Mouse (Mus musculus) left cerebral cortex, adult 11 months (tissue): ENCODE measurements around the gene Kcns1.
"Not testable (repeated sequence)": the region's sequence is repeated elsewhere in the genome, so short reads cannot be mapped to it uniquely, and the experiment has no call there.

Experiments
- DNase-seq: peaks from one replicate; pipeline ENCODE4 v3.0.0; 2022; ENCODE audit warnings: low spot score

Kcns1 gene

DNA sequence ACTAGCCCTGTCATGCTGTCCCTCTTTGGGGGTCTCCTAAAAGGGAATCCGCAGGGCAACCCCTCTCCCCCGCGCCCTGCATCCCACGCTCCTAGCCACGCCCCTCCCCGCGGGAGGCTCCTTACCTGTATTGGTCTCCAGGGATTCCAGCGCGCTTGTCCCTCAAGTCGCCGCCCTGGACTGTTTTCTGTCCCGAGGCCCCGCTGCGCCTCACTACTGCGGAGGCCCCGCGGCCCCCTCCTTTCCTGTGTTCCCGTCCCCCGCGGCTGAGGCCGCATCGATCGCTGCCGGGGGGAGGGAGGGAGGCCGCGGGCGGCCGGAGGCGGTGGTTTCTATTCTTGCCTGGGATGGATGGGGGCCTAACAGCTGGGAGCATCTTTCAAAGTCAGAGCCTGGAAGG lies at the start of gene Kcns1:
TSS of gene Kcns1 (minus strand) at position 212 of the 400 bp plus-strand sequence.
- no peak for DNase-seq

DNA sequence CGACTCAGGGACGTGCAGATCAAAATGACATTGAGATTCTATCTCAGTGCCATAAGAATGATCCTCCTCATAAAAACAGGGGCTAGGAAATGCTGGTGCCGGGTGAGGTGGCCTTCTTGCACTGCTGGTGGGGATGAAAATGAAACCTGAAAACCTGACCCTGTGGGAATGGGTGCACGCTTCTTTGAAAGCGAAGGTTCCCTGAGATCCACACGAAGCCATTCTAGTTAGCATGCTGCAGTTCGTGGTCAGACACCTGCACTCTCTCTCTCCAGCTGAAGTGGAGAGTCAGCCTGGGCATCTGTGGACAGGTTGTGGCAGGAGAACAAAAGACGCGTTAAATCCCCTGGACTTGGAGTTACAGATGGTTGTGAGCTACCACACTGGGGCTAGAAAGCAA lies 48.4 kb upstream of the Kcns1 start:
- no peak for DNase-seq

DNA sequence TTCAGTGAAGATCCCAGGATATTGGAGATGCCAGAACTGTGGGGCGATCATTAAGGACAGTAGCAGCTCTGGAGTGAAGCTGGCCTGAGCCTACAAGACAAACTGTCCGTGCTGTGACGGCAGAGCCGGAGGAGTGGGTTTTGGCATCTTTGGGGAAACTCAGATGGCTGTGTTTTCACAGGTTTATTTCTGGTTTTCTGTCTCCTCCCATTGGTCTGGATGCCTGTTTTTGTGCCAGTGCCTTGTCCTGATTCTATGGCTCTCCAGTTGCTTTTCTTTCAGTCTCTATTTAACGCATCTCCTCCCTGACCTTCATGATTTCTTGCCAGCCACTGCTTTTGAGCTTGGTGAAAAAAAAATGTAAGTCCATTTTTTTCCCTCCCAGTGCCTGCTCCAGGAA lies 41.8 kb upstream of the Kcns1 start:
- peak; percentile 3 for DNase-seq

DNA sequence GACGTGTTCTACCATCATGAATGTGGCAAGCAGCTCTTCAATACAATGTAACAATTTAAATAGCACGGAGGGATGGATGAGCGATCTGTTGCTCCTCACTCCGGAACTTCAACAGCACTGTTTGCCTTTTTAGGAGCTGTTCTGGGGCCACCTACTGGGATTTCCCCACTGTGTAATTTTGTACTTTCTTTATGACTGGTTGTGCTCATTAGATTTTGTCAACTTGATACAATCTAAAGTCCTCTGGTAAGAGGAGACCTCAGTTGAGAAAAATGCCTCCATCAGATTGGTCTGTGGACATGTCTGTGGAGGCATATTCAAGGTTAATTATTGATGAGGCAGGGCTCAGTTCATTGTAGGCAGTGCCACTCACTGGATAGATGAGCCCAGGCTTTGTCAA lies 40.0 kb upstream of the Kcns1 start:
- DNase-seq = no peak

DNA sequence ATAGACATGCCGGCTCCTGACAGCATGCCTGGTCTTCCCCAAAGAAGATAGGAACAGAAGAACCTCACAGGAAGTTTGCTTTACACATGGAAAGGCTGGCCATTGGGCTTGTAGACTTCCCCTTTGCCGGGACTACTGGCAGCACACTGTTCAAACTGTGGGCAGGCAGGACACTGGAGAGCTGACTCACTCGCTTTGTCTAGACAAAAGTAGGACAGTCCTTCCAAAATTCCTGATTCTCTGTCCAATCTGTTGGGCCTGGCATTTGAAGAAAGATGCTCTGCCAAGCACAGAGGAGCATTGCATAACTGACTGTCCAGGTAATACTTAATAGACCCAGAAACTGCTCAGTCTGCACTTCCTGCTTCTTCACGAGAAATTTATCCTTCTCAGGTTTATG lies 35.8 kb upstream of the Kcns1 start:
- DNase-seq = no peak

DNA sequence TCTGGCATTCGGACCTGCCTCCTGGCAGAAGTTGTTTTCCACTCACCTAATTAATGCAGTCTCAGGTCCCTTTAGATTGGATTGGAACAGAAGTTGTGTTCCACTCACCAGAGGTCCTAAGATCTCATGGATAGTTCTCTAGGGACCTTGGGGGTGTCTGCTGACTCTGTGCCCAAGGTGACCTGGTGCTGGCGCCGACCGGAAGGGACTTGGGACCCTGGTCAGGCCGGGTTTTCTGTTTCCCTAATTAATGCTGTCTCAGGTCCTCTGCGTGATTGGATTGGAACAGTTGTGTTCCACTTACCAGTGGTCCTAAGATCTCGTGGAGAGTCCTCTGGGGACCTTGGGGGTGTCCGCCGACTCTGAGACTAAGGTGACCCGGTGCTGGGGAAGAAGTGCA lies 35.1 kb upstream of the Kcns1 start:
- not testable (repeated sequence) for DNase-seq

DNA sequence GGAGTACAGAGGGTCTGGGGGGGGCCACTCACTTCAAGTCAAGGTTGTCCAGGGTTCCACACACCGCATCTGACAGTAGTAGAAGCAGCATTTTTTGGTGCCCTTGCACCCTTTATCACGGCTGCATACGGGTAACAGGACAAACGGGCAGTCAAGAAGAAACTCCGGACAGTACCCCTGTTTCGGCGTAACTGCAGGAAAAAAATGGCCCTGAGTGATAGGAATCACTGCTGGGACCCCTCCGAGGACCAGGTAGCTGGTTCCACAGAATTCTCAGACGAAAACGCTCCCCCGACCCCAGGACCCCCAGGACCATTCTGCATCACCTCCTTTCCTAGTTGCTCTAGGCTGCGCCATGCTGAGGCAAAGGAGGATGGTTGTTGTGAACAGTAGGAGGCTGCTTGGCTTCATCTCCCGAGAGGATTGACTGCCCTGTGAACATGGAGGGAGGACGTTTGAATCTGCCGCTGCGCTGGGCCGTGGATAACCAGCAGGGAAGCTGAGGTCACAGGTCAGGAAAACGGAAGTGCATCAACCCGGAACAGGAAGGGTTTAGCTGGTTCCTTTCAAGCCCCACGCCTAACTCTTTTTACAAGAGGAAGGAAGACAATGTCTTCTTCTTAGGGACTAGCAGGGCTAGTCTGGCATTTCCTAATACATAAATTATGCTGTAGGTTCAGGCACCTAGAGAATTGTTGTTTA lies 28.9 kb upstream of the Kcns1 start, which contains the start of gene Wfdc15a:
TSS of gene Wfdc15a (minus strand) at position 505 of the 702 bp plus-strand sequence.
- no peak for DNase-seq

DNA sequence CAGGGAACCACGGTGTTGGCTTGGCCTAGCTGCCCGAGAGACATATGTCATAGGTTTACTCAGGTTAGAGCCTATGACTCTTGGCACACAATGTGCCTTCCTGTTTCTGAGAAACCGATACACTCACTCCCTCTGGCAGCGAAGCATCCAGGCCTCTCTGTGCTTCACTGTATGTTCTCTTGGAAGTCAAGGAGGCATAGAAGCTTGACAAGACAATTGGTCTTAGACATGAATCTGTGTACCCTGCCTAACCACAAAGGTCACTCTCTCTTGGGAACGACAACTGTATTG lies 25.7 kb upstream of the Kcns1 start:
- DNase-seq = no peak

DNA sequence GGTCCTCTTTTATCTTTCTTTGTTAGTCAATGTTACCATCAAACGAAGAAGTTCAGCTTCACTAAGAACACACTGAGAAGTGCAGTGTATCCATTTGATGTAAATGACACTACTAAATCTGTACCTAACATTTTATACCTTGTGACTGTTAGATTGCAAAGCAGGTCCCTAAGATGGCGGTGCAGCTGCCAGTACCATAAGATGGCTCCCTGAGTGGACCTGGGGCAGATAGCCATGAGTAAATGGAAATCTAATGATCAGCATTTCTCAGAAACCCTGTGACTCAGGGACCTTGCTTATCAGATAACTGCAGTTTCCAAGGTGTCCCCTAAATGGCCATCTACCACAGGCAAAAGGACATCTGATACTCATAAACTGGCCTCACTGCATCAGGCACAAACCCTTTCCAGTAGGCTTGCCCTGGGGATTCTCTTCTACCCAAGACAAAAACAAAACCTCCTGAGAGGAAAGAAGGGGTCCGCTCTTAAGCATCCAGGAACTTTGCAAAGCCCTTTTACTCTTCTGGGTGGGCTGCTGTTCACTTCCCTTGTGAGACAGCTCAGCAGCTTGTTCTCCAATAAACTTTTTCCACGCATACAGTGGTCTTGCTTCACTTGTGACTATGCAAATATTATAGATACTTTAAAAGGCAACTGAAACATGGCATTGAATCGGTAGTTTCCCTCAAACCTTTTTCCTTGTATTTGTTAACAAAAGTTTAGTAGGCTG lies 25.2 kb upstream of the Kcns1 start:
- no peak for DNase-seq

DNA sequence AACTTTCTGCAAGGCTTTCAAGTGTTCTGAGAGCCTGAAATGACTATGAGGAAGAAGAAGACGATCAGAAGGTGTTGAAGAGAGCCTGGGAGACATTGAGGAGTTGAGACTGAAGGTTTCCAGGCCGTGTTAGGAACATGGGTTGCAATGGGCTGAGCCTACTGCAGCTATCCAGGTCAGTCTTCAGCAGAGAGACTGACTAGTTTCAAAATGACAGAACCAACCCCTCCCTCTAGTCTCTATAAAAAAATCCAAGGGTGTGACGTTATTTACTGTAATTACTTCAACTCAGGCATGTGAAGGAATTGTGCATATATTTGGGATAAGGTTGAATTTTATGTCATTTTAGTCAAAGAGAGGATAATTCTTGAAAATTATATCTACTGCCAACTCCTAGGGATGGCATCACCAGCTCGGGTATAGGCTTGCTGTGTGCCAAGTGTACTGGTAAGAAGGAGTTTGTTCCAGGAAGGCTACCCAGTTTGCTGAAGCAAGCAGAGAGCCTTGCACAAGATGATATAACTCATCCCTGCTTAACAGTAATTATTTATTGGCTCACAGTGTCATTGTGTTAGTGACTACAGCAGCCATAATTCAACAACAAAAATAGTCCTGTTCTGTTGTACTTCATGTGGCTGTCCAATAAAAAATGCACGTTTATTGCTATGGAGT lies 24.2 kb upstream of the Kcns1 start:
- no peak for DNase-seq

DNA sequence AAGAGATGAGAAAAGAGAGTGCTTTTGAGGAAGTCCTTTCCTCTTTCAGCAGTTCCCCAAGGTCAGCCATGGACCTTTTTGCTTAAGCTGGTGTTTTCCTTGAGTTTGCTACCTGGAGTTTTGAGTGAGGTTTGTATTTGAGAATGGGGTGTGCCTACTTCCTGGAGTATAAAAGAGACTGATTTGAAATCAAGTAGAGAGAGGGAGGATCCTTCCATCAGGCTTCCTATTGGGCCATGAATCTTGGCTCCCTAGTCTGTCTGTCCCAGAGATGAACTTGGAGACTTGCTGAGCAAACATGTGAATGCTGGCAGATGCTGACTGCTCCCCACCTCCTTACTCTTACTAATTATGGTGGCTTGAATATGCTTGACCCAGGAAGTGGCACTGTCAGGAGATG lies 21.4 kb upstream of the Kcns1 start:
- DNase-seq = no peak

DNA sequence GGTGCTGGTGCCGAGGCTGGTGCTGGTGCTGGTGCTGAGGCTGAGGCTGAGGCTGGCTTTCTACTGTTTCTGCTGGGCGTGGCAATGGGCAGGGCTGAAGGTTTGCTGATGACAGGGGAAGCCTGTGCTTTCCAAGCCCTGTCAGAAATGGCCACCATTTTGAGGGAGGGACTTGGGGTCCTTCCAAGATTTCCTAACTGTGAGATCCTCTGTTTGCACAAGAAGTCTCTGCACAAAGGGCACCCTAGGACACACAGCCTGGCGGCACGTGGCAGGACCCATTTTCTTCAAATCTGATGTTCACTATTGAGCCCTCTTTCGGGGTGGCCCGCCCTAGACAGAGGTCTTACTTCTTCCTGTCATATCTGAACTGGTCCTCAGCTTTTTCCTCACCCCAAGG lies 19.7 kb upstream of the Kcns1 start, which contains the start of gene Wfdc12:
TSS of gene Wfdc12 (minus strand) at position 33 of the 400 bp plus-strand sequence.
- DNase-seq = no peak

DNA sequence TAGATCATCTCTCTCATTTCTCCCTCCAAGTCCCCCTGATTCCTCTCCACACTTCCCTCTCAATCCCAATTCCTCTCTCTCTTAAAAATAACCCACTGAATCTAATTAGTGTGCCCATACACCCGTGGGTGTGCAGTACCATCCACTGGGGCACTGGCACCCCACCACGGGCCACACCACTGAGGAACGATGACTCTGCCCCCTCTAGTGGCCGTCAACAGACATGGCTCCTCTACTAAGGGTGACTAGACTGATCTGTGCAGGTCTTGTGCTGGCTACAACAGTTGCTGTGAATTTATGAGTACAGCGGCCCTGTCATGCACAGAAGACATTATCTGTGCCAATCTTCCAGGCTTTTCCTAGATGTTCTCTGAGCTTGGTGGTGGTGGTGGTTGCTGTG lies 17.8 kb upstream of the Kcns1 start:
- no peak for DNase-seq

DNA sequence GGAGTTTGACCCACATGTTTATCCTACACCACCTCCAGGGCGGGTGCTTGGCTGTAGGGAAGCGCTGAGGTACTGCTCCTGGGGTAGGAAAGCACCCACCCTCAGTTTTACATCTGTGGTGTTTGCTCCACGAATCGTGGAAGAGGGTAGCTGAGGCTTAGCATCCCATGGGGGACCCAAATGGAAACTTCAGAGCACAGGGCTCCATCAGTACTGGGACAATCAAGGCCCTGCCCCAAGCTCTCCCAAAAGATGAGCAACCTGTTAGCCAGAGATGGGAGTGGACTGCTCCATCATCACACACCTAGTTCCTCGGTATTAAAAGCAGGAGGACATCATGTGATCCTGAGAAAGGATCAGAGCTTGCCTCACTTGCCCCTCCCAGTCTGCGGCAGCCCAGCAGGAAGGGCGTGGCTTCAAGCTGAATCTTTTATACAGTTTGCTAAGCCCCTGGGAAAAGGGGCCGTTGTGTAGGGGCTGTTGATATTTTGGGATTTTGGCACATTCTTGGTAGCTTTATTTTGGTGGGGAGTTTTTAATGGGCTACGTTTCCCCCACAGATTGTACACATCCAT lies 13.3 kb upstream of the Kcns1 start:
- DNase-seq = no peak

DNA sequence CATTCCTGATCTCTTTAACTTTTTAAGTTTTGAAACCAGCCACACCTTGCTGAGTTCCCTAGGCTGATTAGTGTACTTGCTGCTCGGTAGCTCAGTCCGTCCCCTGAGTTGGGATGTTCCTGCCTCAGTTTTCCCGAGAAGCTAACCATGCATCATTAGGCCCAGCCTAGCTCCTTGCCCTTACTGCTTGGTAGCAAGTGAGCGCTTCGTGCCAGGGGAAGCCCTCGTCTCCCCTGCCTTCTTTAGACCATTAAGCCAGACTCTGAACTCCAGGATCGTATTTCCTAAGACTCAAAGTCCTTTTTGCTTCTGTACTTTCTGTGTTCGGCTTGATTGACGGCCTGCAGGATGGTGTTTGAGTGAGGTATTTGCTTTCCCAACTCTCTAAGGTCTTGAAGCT lies 12.4 kb upstream of the Kcns1 start:
- no peak for DNase-seq

DNA sequence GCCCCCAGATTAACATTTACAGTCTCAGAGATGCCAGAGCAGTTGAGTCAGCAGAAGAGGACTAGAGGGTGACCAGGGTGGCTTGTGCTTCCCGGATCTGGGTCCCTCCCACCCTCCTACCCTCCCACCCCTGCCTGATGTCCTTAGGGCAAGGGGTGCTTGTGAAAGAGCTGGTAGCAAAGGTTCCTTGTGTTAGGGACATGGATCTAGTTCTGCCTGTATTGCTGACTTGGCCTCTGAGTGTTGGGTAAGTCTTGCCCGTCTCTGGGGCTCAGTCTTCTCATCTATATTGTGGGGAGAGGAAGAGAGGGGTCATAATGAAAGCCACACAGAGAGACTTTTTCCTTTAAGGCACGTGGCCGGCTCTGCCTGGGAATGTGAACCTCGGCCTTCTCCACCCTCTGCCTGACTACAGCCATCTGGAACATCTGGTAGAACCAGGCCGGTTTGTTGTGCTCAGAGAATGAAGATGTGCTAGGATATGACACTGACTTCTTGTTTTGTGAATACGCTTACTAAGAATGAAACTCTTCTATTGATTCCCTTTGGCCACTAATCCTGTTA lies 11.9 kb upstream of the Kcns1 start, which contains the start of gene Wfdc5:
TSS of gene Wfdc5 (minus strand) at position 51 of the 564 bp plus-strand sequence.
- DNase-seq = no peak

DNA sequence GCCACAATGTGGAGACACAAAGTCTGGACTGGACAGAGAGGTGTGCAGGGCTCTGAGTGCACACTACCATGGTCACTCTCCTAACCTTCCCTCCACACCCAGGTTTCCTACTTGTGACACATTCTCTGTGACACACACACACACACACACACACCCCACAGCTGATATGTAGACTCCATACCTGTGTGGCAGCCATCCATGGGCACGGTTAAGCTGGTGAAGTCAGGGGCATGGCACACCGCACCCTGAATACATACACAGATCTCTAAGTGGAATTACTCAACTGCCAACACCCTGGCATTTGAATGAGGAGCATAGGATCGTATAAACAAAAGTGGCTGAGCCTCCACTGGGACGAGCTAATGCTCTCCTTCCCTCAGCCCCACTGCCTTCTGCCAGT lies 9.9 kb upstream of the Kcns1 start:
- no peak for DNase-seq

DNA sequence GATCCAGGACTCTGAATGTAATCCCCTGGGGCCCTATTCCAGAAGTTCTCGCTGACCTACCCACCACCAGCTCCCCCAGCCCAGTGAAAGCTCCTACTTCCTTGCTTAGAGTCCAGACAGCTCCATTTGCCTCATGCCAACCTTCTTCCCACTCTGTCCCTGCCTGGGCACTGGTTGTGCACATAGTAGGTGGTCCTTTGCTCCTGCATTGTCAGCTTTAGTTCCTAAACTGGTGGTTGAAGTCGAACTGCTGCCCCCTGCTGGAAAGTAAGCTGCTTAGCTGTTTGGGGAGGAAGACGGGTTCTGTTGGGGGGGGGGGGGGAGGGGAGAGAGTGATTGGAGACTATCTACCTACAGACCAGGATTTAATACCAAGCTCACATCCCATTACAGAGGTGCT lies 9.2 kb upstream of the Kcns1 start:
- DNase-seq = no peak

DNA sequence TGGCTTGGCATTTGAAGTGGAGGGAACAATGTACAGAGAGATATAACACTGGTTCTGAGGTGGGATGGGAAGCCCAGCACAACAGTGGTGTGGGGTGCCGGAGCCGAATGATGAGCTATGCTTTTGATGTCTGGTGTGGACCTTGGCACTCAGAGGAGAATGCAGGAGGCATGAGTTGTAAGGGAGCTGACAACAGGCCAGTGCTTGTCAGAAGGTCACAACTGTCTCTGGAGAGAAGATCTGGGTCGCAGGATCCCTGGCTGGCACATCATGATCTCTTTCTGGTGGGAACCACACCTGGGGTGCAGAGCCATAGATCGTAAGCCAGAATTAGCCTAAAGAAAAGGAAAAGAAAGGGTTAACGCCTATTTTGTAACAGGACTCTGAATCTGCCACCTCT lies 6.9 kb upstream of the Kcns1 start:
- DNase-seq = no peak

DNA sequence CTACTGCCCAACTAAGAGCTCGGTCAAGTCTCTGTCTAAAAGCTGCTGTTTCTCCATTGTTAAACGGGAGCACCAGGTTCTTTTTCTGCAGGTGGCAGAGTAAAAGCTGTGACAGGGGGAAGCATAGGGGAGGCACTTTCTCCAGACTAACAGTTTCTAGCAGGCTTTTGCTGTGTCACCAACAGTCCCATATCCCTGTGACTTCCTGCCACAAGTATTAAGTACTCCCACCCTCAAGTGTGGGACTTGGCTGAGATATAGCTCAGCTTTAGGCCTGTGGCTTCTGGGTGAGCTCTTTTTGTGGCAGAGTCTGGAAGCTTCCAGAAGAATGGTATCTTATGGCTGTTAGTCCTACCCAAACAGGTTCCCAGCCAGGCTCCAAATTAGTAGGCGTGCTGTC lies 4.9 kb upstream of the Kcns1 start:
- DNase-seq = no peak

DNA sequence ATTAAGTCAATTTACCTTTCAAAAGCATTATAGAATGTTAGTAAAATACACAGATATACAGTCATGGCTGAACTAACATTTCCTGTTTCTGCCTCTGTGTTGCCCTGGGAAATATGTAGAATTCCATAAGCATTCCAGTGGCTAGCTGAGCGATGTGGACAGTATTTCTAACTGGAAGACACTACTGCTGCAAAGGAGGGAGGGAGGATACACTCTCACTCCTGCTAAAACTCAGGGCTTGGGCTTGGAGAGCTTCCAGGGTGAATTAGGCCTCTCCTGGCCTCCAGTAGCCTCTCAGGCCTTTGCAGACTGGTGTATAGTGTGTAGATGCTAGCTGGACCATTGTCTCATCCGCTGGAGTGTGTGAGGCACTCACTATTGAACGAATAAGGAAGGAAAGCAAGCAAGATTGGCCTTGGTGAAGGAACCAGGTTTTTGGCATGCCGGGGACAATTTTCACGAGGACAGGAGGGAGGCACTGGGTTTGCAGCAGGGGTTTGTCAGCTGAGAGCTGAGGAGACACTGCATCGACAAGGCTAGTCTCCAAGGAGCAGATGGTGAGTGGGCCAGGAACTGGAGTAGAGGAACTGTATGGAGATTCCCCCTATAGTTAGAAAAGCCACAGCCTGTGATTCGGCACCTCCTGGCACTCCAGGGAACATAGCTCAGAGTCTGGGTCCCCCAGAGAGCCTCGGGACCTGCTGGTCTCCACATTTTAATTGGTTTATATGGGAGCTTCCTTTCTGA lies 3.9 kb upstream of the Kcns1 start:
- peak; percentile 66 for DNase-seq

DNA sequence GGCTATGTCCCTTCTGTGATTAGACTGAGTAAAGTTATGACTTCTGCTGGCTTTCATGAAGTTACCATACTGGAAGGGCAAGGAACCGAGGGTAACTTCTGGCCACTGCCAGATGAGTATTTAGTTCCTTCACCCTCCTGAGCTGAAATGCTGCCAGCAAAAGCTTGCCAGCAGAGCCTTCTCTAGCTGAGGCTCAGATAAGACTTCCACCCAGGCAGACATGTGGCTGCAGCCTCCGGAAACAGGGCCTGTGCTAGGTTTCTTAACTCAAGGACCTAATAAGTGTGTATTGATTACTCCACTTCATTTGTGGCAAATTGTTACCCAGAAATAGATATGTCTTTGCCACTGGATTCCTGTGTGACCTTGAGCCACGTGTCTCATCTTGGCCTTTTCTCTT lies 2.5 kb upstream of the Kcns1 start:
- no peak for DNase-seq
